Mouse (Mus musculus): ENCODE measurements at regions not wholly inside any gene's neighbourhood (a gene's known extent, or its start where the extent isn't known, plus 50 kb on each side); places are given as distances from the start of the nearest gene placed in this dataset.
A peak's percentile ranks its signal among the peaks of the same experiment; 100 is the strongest.

- 0 out of 2 replicates have a peak overlapping the region, but pooled peaks have one; percentile 19 for H3K27ac ChIP-seq (ENCODE audit: insufficient read depth, low read length)
- peak; percentile 44 to 56 for DNase-seq
- TF ChIP-seq POLR2A (IDR thresholded peaks at IDR 0.05; ENCODE audit: borderline replicate concordance, insufficient read depth, low read length) (no peak), CTCF (IDR thresholded peaks at IDR 0.05; ENCODE audit: borderline replicate concordance, insufficient read depth, low read depth, low read length) (no peak)
- peaks cover 15% of the 10 kb centered on the region for H3K4me1 ChIP-seq (ENCODE audit: control insufficient read depth, insufficient read depth, low read length)
- no peaks in the 10 kb centered on the region for H3K27me3 ChIP-seq (ENCODE audit: control insufficient read depth, insufficient read depth, low read length)
- no peak overlapping the region for H3K4me3 ChIP-seq (replicated peaks; ENCODE audit: insufficient read depth, low read depth, low read length)
- 7% methylated on average over 6 of the region's 6 CpGs for WGBS
Observed at GRCm38 (mm10) chr15:36854900-36855321, 152.7 kb downstream of the Zfp706 start.

- TF ChIP-seq CTCF (IDR thresholded peaks at IDR 0.05; ENCODE audit: borderline replicate concordance, insufficient read depth, low read depth, low read length) (no peak), POLR2A (IDR thresholded peaks at IDR 0.05; ENCODE audit: borderline replicate concordance, insufficient read depth, low read length) (no peak)
- H3K4me1 ChIP-seq (ENCODE audit: control insufficient read depth, insufficient read depth, low read length) = peaks cover 15% of the 10 kb centered on the region
- no peak overlapping the region for H3K4me3 ChIP-seq (replicated peaks; ENCODE audit: insufficient read depth, low read depth, low read length)
- H3K27me3 ChIP-seq (ENCODE audit: control insufficient read depth, insufficient read depth, low read length) = no peaks in the 10 kb centered on the region
- 84% methylated on average over 6 of the region's 6 CpGs for WGBS
- H3K27ac ChIP-seq (ENCODE audit: insufficient read depth, low read length) = no peak overlapping the region
- no peak for DNase-seq
Observed at GRCm38 (mm10) chr15:36852229-36852821, 155.2 kb downstream of the Zfp706 start.

- no peaks in the 10 kb centered on the region for H3K27me3 ChIP-seq (ENCODE audit: control insufficient read depth, insufficient read depth, low read length)
- TF ChIP-seq POLR2A (IDR thresholded peaks at IDR 0.05; ENCODE audit: borderline replicate concordance, insufficient read depth, low read length) (no peak), CTCF (IDR thresholded peaks at IDR 0.05; ENCODE audit: borderline replicate concordance, insufficient read depth, low read depth, low read length) (no peak)
- DNase-seq = no peak
- 63% methylated on average over 5 of the region's 5 CpGs for WGBS
- H3K27ac ChIP-seq (ENCODE audit: insufficient read depth, low read length) = no peak overlapping the region
- no peak overlapping the region for H3K4me3 ChIP-seq (replicated peaks; ENCODE audit: insufficient read depth, low read depth, low read length)
- no peaks in the 10 kb centered on the region for H3K4me1 ChIP-seq (ENCODE audit: control insufficient read depth, insufficient read depth, low read length)
Observed at GRCm38 (mm10) chr15:36848238-36848637, 159.3 kb downstream of the Zfp706 start.

GRCm38 (mm10) chr15:36846806-36847205 is 160.8 kb downstream of the Zfp706 start:
- TF ChIP-seq POLR2A (IDR thresholded peaks at IDR 0.05; ENCODE audit: borderline replicate concordance, insufficient read depth, low read length) = no peak
- no peak for TF ChIP-seq CTCF (IDR thresholded peaks at IDR 0.05; ENCODE audit: borderline replicate concordance, insufficient read depth, low read depth, low read length)
- no peak overlapping the region for H3K4me3 ChIP-seq (replicated peaks; ENCODE audit: insufficient read depth, low read depth, low read length)
- no peak for DNase-seq
- no peak overlapping the region for H3K27ac ChIP-seq (ENCODE audit: insufficient read depth, low read length)
- no peaks in the 10 kb centered on the region for H3K27me3 ChIP-seq (ENCODE audit: control insufficient read depth, insufficient read depth, low read length)
- WGBS = 53% methylated on average over 9 of the region's 9 CpGs
- H3K4me1 ChIP-seq (ENCODE audit: control insufficient read depth, insufficient read depth, low read length) = no peaks in the 10 kb centered on the region; the same call in 1 of the 2 replicates
